Mouse (Mus musculus): ENCODE measurements at regions not wholly inside any gene's neighbourhood (a gene's known extent, or its start where the extent isn't known, plus 50 kb on each side); places are given as distances from the start of the nearest gene placed in this dataset.

GRCm38 (mm10) chr8:78057357-78057756 lies 155.7 kb upstream of the Ttc29 start:
- TF ChIP-seq CTCF (IDR thresholded peaks at IDR 0.05; ENCODE audit: low read depth, low read length): no peak
- TF ChIP-seq POLR2A (IDR thresholded peaks at IDR 0.05; ENCODE audit: insufficient read depth, low read length): no peak

Data from ES-Bruce4 (cell line).